Mouse (Mus musculus) embryonic stem cell, embryonic (primary cell): ENCODE data around the gene Loxl4.

Experiments
- CTCF ChIA-PET, 4 experiments: fragments of 300-600 bp in 2 of 4; fragments of 350-600 bp in 2 of 4; sonication (Branson Sonifier 250); formaldehyde crosslinking; loops; one replicate each; lab custom pipeline; 2022; ENCODE audit warnings: inconsistent platforms in 2 of 4; lab: Charles Lee
- POLR2A ChIA-PET, 4 experiments: fragments of 300-600 bp in 2 of 4; fragments of 350-600 bp in 2 of 4; sonication (Branson Sonifier 250); formaldehyde crosslinking; loops; one replicate each; lab custom pipeline; 2022; ENCODE audit warnings: antibody characterized with exemption in 4 of 4, inconsistent platforms in 1 of 4; lab: Charles Lee

Loxl4 gene

GRCm38 (mm10) chr19:42612654-42613053 is at the start of gene Loxl4:
TSS of gene Loxl4 (minus strand) at chr19:42612813.
- POLR2A ChIA-PET = interaction anchor here (0.6 to 3.2 kb wide), 19 partner anchors 9 to 470 kb away, joined by 3 to 11 read pairs (median 3); partner anchors contain the start of genes Pyroxd2 (in 1 of the 4) and R3hcc1l (in 1 of the 4)

GRCm38 (mm10) chr19:42661430-42662164 is 49.0 kb upstream of the Loxl4 start:
- POLR2A ChIA-PET = interaction anchor here (0.6 to 1.3 kb wide), 9 partner anchors 13 to 334 kb away, joined by 3 to 4 read pairs (median 3); partner anchors contain the start of gene Pyroxd2 (in 2 of the 4)
- CTCF ChIA-PET = interaction anchor here in 3 of 4 experiments (0.6 to 2.7 kb wide), 20 partner anchors 9 to 638 kb away, joined by 3 to 12 read pairs (median 3); partner anchors contain the start of gene Pyroxd2 (in 1 of the 3)

More at GRCm38 (mm10) chr19:42612654-42613053, at the start of gene Loxl4:
- CTCF ChIA-PET = interaction anchor here (0.5 to 1.6 kb wide), 12 partner anchors 34 to 809 kb away, joined by 3 to 5 read pairs (median 3); no protein-coding TSS in a partner anchor

GRCm38 (mm10) chr19:42660244-42660565 is 47.6 kb upstream of the Loxl4 start:
- CTCF ChIA-PET = interaction anchor here in 3 of 4 experiments (0.7 to 1.2 kb wide), 5 partner anchors 26 to 345 kb away, joined by 3 to 6 read pairs (median 4); no protein-coding TSS in a partner anchor
- POLR2A ChIA-PET = interaction anchor here in 2 of 4 experiments (0.6 to 1.3 kb wide), 7 partner anchors 9 to 816 kb away, joined by 3 to 10 read pairs (median 3); no protein-coding TSS in a partner anchor

GRCm38 (mm10) chr19:42659354-42660243 is 47.0 kb upstream of the Loxl4 start:
- ChIA-PET CTCF (interaction anchor here (0.6 to 1.4 kb wide), 10 partner anchors 27 to 348 kb away, joined by 3 to 6 read pairs (median 3); partner anchors contain the start of genes Hps1 (in 1 of the 4) and R3hcc1l (in 1 of the 4)), POLR2A (interaction anchor here in 3 of 4 experiments (0.5 to 1.4 kb wide), 9 partner anchors 9 to 815 kb away, joined by 3 to 10 read pairs (median 3); no protein-coding TSS in a partner anchor)

- CTCF ChIA-PET = interaction anchor here in 3 of 4 experiments (0.6 to 1.4 kb wide), 5 partner anchors 9 to 219 kb away, joined by 3 to 4 read pairs (median 3); partner anchors contain the start of genes Hps1 (in 1 of the 3) and R3hcc1l (in 1 of the 3)
- POLR2A ChIA-PET = interaction anchor here in 1 of 4 experiments (1.4 kb wide), 1 partner anchor 15 kb away, joined by 3 read pairs; no protein-coding TSS in a partner anchor
Observed at GRCm38 (mm10) chr19:42658435-42659135, 46.0 kb upstream of the Loxl4 start.

- ChIA-PET POLR2A (no interaction called here), CTCF (interaction anchor here in 3 of 4 experiments (0.7 to 1.0 kb wide), 4 partner anchors 9 to 1405 kb away, joined by 3 to 4 read pairs (median 3); no protein-coding TSS in a partner anchor)
Observed at GRCm38 (mm10) chr19:42657769-42658168, 45.2 kb upstream of the Loxl4 start.

- POLR2A ChIA-PET = interaction anchor here in 1 of 4 experiments (0.7 kb wide), 1 partner anchor 113 kb away, joined by 3 read pairs; no protein-coding TSS in a partner anchor
- CTCF ChIA-PET = interaction anchor here in 2 of 4 experiments (0.9 to 1.0 kb wide), 4 partner anchors 10 to 342 kb away, joined by 3 to 4 read pairs (median 3); no protein-coding TSS in a partner anchor
Observed at GRCm38 (mm10) chr19:42657306-42657705, 44.7 kb upstream of the Loxl4 start.

- ChIA-PET CTCF (interaction anchor here (0.6 to 4.0 kb wide), 27 partner anchors 12 to 908 kb away, joined by 3 to 18 read pairs (median 4); no protein-coding TSS in a partner anchor), POLR2A (interaction anchor here in 2 of 4 experiments (0.5 to 1.7 kb wide), 4 partner anchors 13 to 137 kb away, joined by 3 to 4 read pairs (median 4); partner anchors contain the start of genes Hps1 (in 1 of the 2) and R3hcc1l (in 1 of the 2))
Observed at GRCm38 (mm10) chr19:42655006-42655405, 42.4 kb upstream of the Loxl4 start.

GRCm38 (mm10) chr19:42653091-42653490 is 40.5 kb upstream of the Loxl4 start:
- CTCF ChIA-PET = interaction anchor here in 2 of 4 experiments (1.0 to 4.0 kb wide), 7 partner anchors 18 to 470 kb away, joined by 3 to 18 read pairs (median 4); no protein-coding TSS in a partner anchor
- POLR2A ChIA-PET = no interaction called here

GRCm38 (mm10) chr19:42652425-42652824 is 39.8 kb upstream of the Loxl4 start:
- CTCF ChIA-PET = interaction anchor here in 2 of 4 experiments (0.6 to 4.0 kb wide), 2 partner anchors 92 to 482 kb away, joined by 8 to 18 read pairs; no protein-coding TSS in a partner anchor
- POLR2A ChIA-PET = interaction anchor here in 2 of 4 experiments (0.6 to 1.5 kb wide), 2 partner anchors 15 to 332 kb away, joined by 4 read pairs; no protein-coding TSS in a partner anchor

GRCm38 (mm10) chr19:42640211-42640610 is 27.6 kb upstream of the Loxl4 start:
- ChIA-PET POLR2A (interaction anchor here in 2 of 4 experiments (0.7 to 1.4 kb wide), 5 partner anchors 8 to 1950 kb away, joined by 3 to 5 read pairs (median 4); partner anchors contain the start of gene Slc25a28 (in 1 of the 2)), CTCF (interaction anchor here in 1 of 4 experiments (0.6 kb wide), 1 partner anchor 209 kb away, joined by 3 read pairs; no protein-coding TSS in a partner anchor)

GRCm38 (mm10) chr19:42639544-42639943 is 26.9 kb upstream of the Loxl4 start:
- CTCF ChIA-PET = interaction anchor here in 2 of 4 experiments (0.7 to 1.8 kb wide), 2 partner anchors 16 to 93 kb away, joined by 5 to 6 read pairs; no protein-coding TSS in a partner anchor
- POLR2A ChIA-PET = interaction anchor here in 2 of 4 experiments (0.9 to 1.4 kb wide), 3 partner anchors 8 to 209 kb away, joined by 3 to 4 read pairs (median 3); no protein-coding TSS in a partner anchor

- ChIA-PET POLR2A (interaction anchor here in 2 of 4 experiments (0.9 to 1.0 kb wide), 4 partner anchors 23 to 208 kb away, joined by 3 read pairs; no protein-coding TSS in a partner anchor), CTCF (interaction anchor here in 2 of 4 experiments (0.7 to 1.8 kb wide), 3 partner anchors 16 to 307 kb away, joined by 3 to 6 read pairs (median 4); no protein-coding TSS in a partner anchor)
Observed at GRCm38 (mm10) chr19:42638604-42639481, 26.2 kb upstream of the Loxl4 start.

GRCm38 (mm10) chr19:42636631-42637030 is 24.0 kb upstream of the Loxl4 start:
- ChIA-PET POLR2A (interaction anchor here in 2 of 4 experiments (0.6 to 1.2 kb wide), 3 partner anchors 10 to 443 kb away, joined by 3 to 4 read pairs (median 3); no protein-coding TSS in a partner anchor), CTCF (interaction anchor here in 3 of 4 experiments (0.6 to 1.4 kb wide), 9 partner anchors 19 to 613 kb away, joined by 3 to 4 read pairs (median 3); no protein-coding TSS in a partner anchor)

GRCm38 (mm10) chr19:42633650-42634049 is 21.0 kb upstream of the Loxl4 start:
- POLR2A ChIA-PET = no interaction called here

More at GRCm38 (mm10) chr19:42633650-42634049, 21.0 kb upstream of the Loxl4 start:
- CTCF ChIA-PET = no interaction called here
